Mouse (Mus musculus) E14TG2a.4 (cell line): ENCODE data around the gene Skp2.
A peak's percentile ranks its signal among the peaks of the same experiment; 100 is the strongest.

Experiments
- H3K27me3 ChIP-seq: 2 replicates; pipeline ENCODE4 v1.6.1; 2014; ENCODE audit warnings: low read length, control low read depth; ENCODE audit not compliant: insufficient read depth
- H3K36me3 ChIP-seq: 2 replicates; pipeline ENCODE4 v1.6.1; 2014; ENCODE audit warnings: low read length, control low read depth; ENCODE audit not compliant: insufficient read depth
- H3K4me1 ChIP-seq: replicated peaks from 2 replicates; pipeline ENCODE4 v1.6.1; 2014; ENCODE audit warnings: low read depth, low read length, control low read depth
- H3K4me3 ChIP-seq: replicated peaks from 2 replicates; pipeline ENCODE4 v1.5.1; 2014; ENCODE audit warnings: mild to moderate bottlenecking, low read length
- H3K9me3 ChIP-seq: 2 replicates; pipeline ENCODE4 v1.6.1; 2014; ENCODE audit warnings: low read length, control low read depth
- CTCF ChIP-seq: conservative IDR thresholded peaks from 2 replicates; pipeline ENCODE4 v1.5.1; 2014; ENCODE audit warnings: low read length
- NANOG ChIP-seq: IDR thresholded peaks from 2 replicates; pipeline ENCODE4 v1.6.1; 2014; ENCODE audit warnings: borderline replicate concordance, low read length, mixed read lengths
- POU5F1 ChIP-seq: IDR thresholded peaks from 2 replicates; pipeline ENCODE4 v1.6.1; 2014; ENCODE audit warnings: low read length, borderline replicate concordance

Skp2 gene

GRCm38 (mm10) chr15:9078481-9079300, 76.5 kb downstream of the Skp2 start:
- TF ChIP-seq POU5F1 (no peak), NANOG (no peak), CTCF (no peak)
- peaks cover 29% of the 10 kb centered on the region for H3K36me3 ChIP-seq

GRCm38 (mm10) chr15:9075608-9076200, 79.5 kb downstream of the Skp2 start:
- Histone ChIP-seq H3K4me3 (peak overlapping the region; percentile 14; the same call in 1 of the 2 replicates), H3K27me3 (no peaks in the 10 kb centered on the region), H3K9me3 (no peaks in the 10 kb centered on the region), H3K4me1 (peaks cover 74% of the 10 kb centered on the region), H3K36me3 (peaks cover 19% of the 10 kb centered on the region)
- TF ChIP-seq CTCF (no peak), NANOG (no peak)

More at GRCm38 (mm10) chr15:9078481-9079300, 76.5 kb downstream of the Skp2 start:
- H3K27me3 ChIP-seq = no peaks in the 10 kb centered on the region
- no peak overlapping the region for H3K4me3 ChIP-seq
- H3K9me3 ChIP-seq = no peaks in the 10 kb centered on the region
- H3K4me1 ChIP-seq = peaks cover 65% of the 10 kb centered on the region

GRCm38 (mm10) chr15:9074671-9075070, 80.6 kb downstream of the Skp2 start:
- no peaks in the 10 kb centered on the region for H3K27me3 ChIP-seq
- no peaks in the 10 kb centered on the region for H3K9me3 ChIP-seq
- peaks cover 19% of the 10 kb centered on the region for H3K36me3 ChIP-seq
- H3K4me1 ChIP-seq = peaks cover 77% of the 10 kb centered on the region
- no peak overlapping the region for H3K4me3 ChIP-seq
- no peak for TF ChIP-seq CTCF
- TF ChIP-seq POU5F1 = no peak
- TF ChIP-seq NANOG = no peak

GRCm38 (mm10) chr15:9074139-9074538, 81.1 kb downstream of the Skp2 start:
- Histone ChIP-seq H3K27me3 (no peaks in the 10 kb centered on the region), H3K4me3 (no peak overlapping the region), H3K9me3 (no peaks in the 10 kb centered on the region), H3K36me3 (peaks cover 19% of the 10 kb centered on the region), H3K4me1 (peaks cover 75% of the 10 kb centered on the region)
- TF ChIP-seq NANOG (no peak), CTCF (no peak), POU5F1 (no peak)

GRCm38 (mm10) chr15:9073684-9074083, 81.5 kb downstream of the Skp2 start:
- Histone ChIP-seq H3K27me3 (no peaks in the 10 kb centered on the region), H3K36me3 (peaks cover 19% of the 10 kb centered on the region), H3K4me3 (no peak overlapping the region), H3K4me1 (peaks cover 73% of the 10 kb centered on the region), H3K9me3 (no peaks in the 10 kb centered on the region)
- TF ChIP-seq POU5F1 (no peak), NANOG (no peak), CTCF (no peak)

GRCm38 (mm10) chr15:9073067-9073608, 82.1 kb downstream of the Skp2 start:
- Histone ChIP-seq H3K9me3 (no peaks in the 10 kb centered on the region), H3K4me1 (peaks cover 69% of the 10 kb centered on the region), H3K27me3 (no peaks in the 10 kb centered on the region), H3K36me3 (peaks cover 19% of the 10 kb centered on the region), H3K4me3 (peak overlapping the region; percentile 90; the same call in 1 of the 2 replicates)
- TF ChIP-seq NANOG (no peak), POU5F1 (no peak), CTCF (no peak)

- no peak for TF ChIP-seq POU5F1
- Histone ChIP-seq H3K36me3 (peaks cover 19% of the 10 kb centered on the region), H3K9me3 (no peaks in the 10 kb centered on the region), H3K4me3 (peak overlapping the region; percentile 90), H3K4me1 (peaks cover 69% of the 10 kb centered on the region), H3K27me3 (no peaks in the 10 kb centered on the region)
Measured at GRCm38 (mm10) chr15:9072630-9073029, 82.6 kb downstream of the Skp2 start.

GRCm38 (mm10) chr15:9071556-9072544, 83.4 kb downstream of the Skp2 start:
- H3K36me3 ChIP-seq = peaks cover 16% of the 10 kb centered on the region
- peaks cover 63% of the 10 kb centered on the region for H3K4me1 ChIP-seq
- TF ChIP-seq POU5F1 = no peak
- no peak for TF ChIP-seq NANOG
- no peak for TF ChIP-seq CTCF
- H3K9me3 ChIP-seq = no peaks in the 10 kb centered on the region
- H3K4me3 ChIP-seq = peak overlapping the region; percentile 90
- H3K27me3 ChIP-seq = no peaks in the 10 kb centered on the region
